Mouse (Mus musculus) effector memory CD4-positive, alpha-beta T cell, adult 7 months (primary cell): Measurements from ENCODE around the gene Amdhd2. TPM values are rescaled to one million over a fixed set of nuclear protein-coding genes. Genes with fewer than 3 reads are reported as not detected.

Experiments used
- polyA plus RNA-seq: library from polyadenylated mRNA; unstranded; fragments of 100-300 nt; shearing (Covaris generic); gene quantifications from one replicate; pipeline ENCODE4 v1.2.1, GENCODE M21; 2017

Amdhd2 gene
- polyA plus RNA-seq: 17.6 TPM

DNA sequence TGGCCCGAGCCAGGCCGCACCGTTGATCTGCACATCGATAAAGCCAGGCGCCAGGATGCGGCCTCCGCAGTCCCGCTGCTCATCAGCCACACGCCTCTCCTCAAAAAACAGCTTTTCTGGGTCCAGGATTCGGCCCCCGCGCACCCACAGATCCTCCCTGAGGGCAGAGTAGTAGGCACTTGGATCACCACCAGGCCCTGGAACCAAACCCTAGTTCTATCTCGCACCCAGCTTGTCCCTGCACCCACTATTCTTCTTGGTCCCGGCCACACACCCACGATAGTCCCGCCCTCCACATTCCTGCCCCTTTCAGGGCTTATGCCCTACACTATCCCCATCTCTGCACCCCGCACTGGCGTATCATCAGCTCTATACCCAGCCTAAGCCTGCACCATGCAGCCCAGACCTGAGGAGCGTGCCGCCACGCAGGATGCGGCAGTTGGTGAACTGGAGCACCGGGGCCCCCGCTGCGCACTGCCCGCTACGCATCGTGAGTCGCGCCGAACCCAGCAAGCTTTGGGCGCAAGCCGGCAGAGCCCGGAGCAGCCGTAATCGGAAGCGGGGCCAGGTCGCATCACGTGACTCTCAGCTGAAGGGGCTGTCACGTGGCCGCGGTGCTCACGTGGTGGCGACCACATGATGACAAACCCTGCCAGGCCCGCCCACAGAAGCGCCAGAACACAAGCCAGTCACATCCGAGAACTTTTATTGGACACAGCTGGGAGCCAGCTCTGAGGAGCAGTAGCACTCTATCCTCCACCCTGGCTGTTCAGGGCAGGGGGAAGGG is at the start of gene Amdhd2:
Gene Amdhd2, minus strand, starts transcription at position 591 of the 787 bp plus-strand sequence.

DNA sequence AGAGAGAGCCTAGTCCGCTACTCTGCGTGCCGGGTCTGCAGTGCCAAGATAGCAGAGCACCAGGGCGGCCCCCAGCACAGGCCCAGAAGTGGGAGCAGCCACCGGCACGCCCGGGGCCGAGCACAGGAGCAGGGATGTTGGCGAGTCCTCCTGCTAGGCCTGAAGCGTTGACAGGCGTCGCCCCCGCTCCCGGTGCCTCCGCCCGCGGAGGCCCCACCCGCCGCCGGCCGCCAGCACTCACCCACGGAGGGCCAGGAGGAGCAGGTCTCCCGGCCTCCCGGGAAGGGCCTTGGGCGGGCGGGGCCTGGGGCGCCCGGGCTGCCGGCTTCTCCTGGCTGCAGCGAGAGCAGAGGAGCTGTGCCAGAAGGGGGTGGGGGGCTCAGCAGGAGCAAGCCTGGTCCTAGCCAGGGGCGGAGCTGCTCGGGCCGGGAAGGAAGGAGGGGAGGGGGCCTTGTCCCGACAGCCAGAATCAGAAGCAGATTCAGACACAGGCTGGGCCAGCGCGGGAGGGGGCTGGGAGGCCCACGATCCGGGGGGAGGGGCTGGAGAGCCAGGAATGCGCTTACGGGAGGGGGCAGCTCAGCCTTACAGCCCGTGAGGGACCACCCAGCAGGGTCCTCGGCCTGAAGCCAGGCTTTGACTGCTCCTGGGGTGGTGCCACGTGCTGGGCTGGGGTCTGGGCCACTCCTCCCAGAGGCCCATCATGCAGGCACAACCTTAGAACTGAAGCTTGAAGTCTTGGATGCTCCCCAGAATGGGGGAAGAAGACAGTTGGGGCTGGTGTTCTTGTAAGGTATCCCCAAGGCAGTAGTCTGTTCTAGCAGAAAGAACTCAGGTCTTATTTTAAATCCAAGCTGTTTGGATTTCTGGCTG is 45.7 kb upstream of the Amdhd2 start, which contains the start of gene Ntn3:
Gene Ntn3, minus strand, starts transcription at position 489 of the 873 bp plus-strand sequence.

DNA sequence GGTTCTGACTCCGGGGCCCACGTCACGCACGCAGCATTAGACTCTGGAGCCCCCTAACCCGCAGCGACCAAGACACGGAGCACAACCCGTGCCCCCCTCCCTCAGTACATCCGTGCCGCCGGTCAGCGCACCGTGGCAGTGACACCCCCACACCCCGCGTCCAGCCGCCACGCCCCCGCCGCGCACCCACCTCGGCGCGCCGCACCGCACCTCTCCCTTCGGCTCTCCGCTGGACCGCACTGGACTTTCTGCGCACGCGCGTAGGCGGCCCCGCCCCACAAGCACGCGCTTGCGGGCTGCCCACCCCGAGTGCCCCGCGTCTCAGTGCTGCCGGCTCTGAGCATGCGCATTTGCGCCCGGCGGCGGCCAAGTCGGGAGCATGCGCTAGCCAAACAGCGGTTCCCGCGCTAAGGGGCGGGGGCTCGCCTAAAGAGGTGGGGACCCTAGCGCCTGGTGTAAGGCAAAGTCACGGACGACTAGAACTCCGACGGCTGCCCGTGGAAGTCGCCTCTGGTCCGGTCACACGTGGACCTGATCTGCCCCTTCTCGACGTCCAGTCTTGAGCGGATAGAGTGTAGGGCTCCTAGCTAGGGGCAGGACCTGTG is 41.8 kb upstream of the Amdhd2 start, which contains the start of gene Tbc1d24:
Gene Tbc1d24, minus strand, starts transcription at position 279 of the 605 bp plus-strand sequence.

DNA sequence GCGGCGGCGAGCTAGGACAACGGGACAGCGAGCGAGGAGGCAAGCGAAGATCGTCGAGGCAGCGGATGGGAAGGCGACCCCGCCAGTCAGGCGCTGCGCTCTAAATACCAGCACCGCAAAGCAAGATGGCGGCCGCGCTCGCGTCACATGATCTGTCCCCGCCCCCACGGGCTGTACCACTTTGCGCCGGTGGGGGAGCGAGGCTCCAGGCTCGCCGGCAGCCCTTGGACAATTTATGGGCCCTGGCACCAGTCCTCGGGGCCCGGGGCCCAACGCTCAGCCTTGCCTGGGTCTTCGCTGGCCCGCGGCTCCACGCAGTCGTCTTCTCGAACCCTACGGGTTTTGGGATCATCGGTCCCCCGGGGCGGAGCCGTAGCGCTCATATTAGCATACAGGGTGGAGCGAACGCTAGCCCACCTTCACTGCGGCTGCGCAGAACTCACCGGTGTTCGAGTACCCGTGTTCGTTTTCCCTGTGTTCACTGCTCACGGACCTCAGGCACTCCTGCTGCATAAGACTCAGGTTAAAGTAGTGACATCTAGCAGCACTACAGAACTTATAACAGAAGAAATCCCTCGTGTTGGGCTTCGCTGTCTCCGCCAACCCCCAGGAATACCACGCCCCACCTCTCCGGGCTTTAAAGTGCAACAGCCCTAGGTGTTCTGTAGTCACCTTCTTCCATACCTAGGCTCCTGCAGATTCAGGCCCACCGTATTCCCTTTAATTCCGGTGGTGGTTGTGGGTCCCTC is 5.9 kb upstream of the Amdhd2 start, which contains the start of gene Atp6v0c:
Gene Atp6v0c, minus strand, starts transcription at position 386 of the 749 bp plus-strand sequence.

DNA sequence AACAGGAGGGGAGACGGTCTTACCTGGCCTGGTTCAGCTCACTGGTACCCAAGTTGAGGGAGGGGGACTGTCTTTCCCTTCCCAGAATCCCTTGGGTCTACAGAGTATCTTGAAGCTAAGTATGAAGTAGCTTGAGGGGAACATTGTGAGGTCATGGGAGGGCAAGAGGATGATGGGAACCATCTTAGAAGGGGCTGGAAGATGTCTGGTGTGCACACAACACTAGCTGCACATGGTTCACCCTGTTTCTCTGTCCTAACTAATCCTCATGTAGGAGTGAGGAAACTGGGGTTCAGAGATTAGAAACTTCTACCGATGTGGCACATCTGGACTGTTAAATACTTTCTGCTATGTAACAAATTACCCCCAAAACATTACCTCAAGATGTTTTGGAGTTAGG is 12.7 kb downstream of the Amdhd2 start, which contains the start of gene Pdpk1:
Gene Pdpk1, minus strand, starts transcription at position 101 of the 400 bp plus-strand sequence.

Other genes with a start within 250 kb of the Amdhd2 start
- not detected for gene Dcpp3, start 246.3 kb downstream of the Amdhd2 start, polyA plus RNA-seq
- not detected for gene Sbp, start 222.1 kb downstream of the Amdhd2 start, polyA plus RNA-seq
- not detected for gene Sbpl, start 208.5 kb downstream of the Amdhd2 start, polyA plus RNA-seq
- 5.7 TPM for gene Prss30, start 183.2 kb downstream of the Amdhd2 start, polyA plus RNA-seq
- gene Prss22, start 165.7 kb downstream of the Amdhd2 start, polyA plus RNA-seq: not detected
- gene Prss27, start 125.6 kb downstream of the Amdhd2 start, polyA plus RNA-seq: 0.30 TPM
- gene Kctd5, start 90.3 kb downstream of the Amdhd2 start, polyA plus RNA-seq: 27.7 TPM
- gene Pdpk1, start 12.8 kb downstream of the Amdhd2 start, polyA plus RNA-seq: 58.9 TPM
- gene Atp6v0c, start 5.9 kb upstream of the Amdhd2 start, polyA plus RNA-seq: 400 TPM
- 1.1 TPM for gene Tbc1d24, start 41.8 kb upstream of the Amdhd2 start, polyA plus RNA-seq
- 0.61 TPM for gene Ntn3, start 45.8 kb upstream of the Amdhd2 start, polyA plus RNA-seq
- 3.1 TPM for gene Tedc2, start 57.1 kb upstream of the Amdhd2 start, polyA plus RNA-seq
- 1.4 TPM for gene Ccnf, start 87.7 kb upstream of the Amdhd2 start, polyA plus RNA-seq
- gene Abca17, start 187.3 kb upstream of the Amdhd2 start, polyA plus RNA-seq: 0.46 TPM
- gene Abca3, start 188.2 kb upstream of the Amdhd2 start, polyA plus RNA-seq: 18.0 TPM